Mouse (Mus musculus): Measurements from ENCODE around the gene Pik3cg. TPM values are rescaled to one million over a fixed set of nuclear protein-coding genes. Genes with fewer than 3 reads are reported as not detected.

Pik3cg gene
- polyA plus RNA-seq, 1 experiment = 2.2 TPM

- Histone ChIP-seq H3K4me1 (ENCODE audit: control insufficient read depth, insufficient read depth, low read length) (no peaks in the 10 kb centered on the region), H3K4me3 (ENCODE audit: insufficient read depth, low read length) (no peak overlapping the region), H3K27ac (ENCODE audit: insufficient read depth, low read length) (no peak overlapping the region)
- TF ChIP-seq POLR2A (IDR thresholded peaks at IDR 0.05; ENCODE audit: extremely low read depth, insufficient read depth, low read length) = no peak
- TF ChIP-seq CTCF (IDR thresholded peaks at IDR 0.05; ENCODE audit: extremely low read depth, insufficient read depth, low read length) = no peak
These were observed 22.9 kb upstream of the Pik3cg start for GRCm38 (mm10) chr12:32231398-32231797.

GRCm38 (mm10) chr12:32223629-32224028 lies 15.2 kb upstream of the Pik3cg start:
- TF ChIP-seq CTCF (IDR thresholded peaks at IDR 0.05; ENCODE audit: extremely low read depth, insufficient read depth, low read length) = no peak
- TF ChIP-seq POLR2A (IDR thresholded peaks at IDR 0.05; ENCODE audit: extremely low read depth, insufficient read depth, low read length) = no peak
- Histone ChIP-seq H3K27ac (ENCODE audit: insufficient read depth, low read length) (no peak overlapping the region), H3K4me1 (ENCODE audit: control insufficient read depth, insufficient read depth, low read length) (no peaks in the 10 kb centered on the region), H3K4me3 (ENCODE audit: insufficient read depth, low read length) (no peak overlapping the region)

- no peaks in the 10 kb centered on the region for H3K4me1 ChIP-seq (ENCODE audit: control insufficient read depth, insufficient read depth, low read length)
- no peak overlapping the region for H3K27ac ChIP-seq (ENCODE audit: insufficient read depth, low read length)
- no peak for TF ChIP-seq CTCF (IDR thresholded peaks at IDR 0.05; ENCODE audit: extremely low read depth, insufficient read depth, low read length)
- TF ChIP-seq POLR2A (IDR thresholded peaks at IDR 0.05; ENCODE audit: extremely low read depth, insufficient read depth, low read length) = no peak
- no peak overlapping the region for H3K4me3 ChIP-seq (ENCODE audit: insufficient read depth, low read length)
These were observed 14.4 kb upstream of the Pik3cg start for GRCm38 (mm10) chr12:32222758-32223385.

- Histone ChIP-seq H3K27ac (ENCODE audit: insufficient read depth, low read length) (no peak overlapping the region), H3K4me3 (ENCODE audit: insufficient read depth, low read length) (no peak overlapping the region), H3K4me1 (ENCODE audit: control insufficient read depth, insufficient read depth, low read length) (no peaks in the 10 kb centered on the region)
- TF ChIP-seq CTCF (IDR thresholded peaks at IDR 0.05; ENCODE audit: extremely low read depth, insufficient read depth, low read length) (no peak), POLR2A (IDR thresholded peaks at IDR 0.05; ENCODE audit: extremely low read depth, insufficient read depth, low read length) (no peak)
These were observed 11.9 kb upstream of the Pik3cg start for GRCm38 (mm10) chr12:32220387-32220786.

- TF ChIP-seq POLR2A (IDR thresholded peaks at IDR 0.05; ENCODE audit: extremely low read depth, insufficient read depth, low read length) = no peak
- TF ChIP-seq CTCF (IDR thresholded peaks at IDR 0.05; ENCODE audit: extremely low read depth, insufficient read depth, low read length) = no peak
- no peaks in the 10 kb centered on the region for H3K4me1 ChIP-seq (ENCODE audit: control insufficient read depth, insufficient read depth, low read length)
- H3K4me3 ChIP-seq (ENCODE audit: insufficient read depth, low read length) = no peak overlapping the region
- no peak overlapping the region for H3K27ac ChIP-seq (ENCODE audit: insufficient read depth, low read length)
These were observed 6.7 kb upstream of the Pik3cg start for GRCm38 (mm10) chr12:32215143-32215542.

- no peak for TF ChIP-seq POLR2A (IDR thresholded peaks at IDR 0.05; ENCODE audit: extremely low read depth, insufficient read depth, low read length)
- no peak for TF ChIP-seq CTCF (IDR thresholded peaks at IDR 0.05; ENCODE audit: extremely low read depth, insufficient read depth, low read length)
- H3K4me3 ChIP-seq (ENCODE audit: insufficient read depth, low read length) = no peak overlapping the region
These were observed 4.2 kb upstream of the Pik3cg start for GRCm38 (mm10) chr12:32212702-32213101.

GRCm38 (mm10) chr12:32212156-32212555 lies 3.7 kb upstream of the Pik3cg start:
- H3K4me1 ChIP-seq (ENCODE audit: control insufficient read depth, insufficient read depth, low read length) = peaks cover 1% of the 10 kb centered on the region; the same call in 1 of the 2 replicates
- TF ChIP-seq CTCF (IDR thresholded peaks at IDR 0.05; ENCODE audit: extremely low read depth, insufficient read depth, low read length) (no peak), POLR2A (IDR thresholded peaks at IDR 0.05; ENCODE audit: extremely low read depth, insufficient read depth, low read length) (no peak)
- no peak overlapping the region for H3K4me3 ChIP-seq (ENCODE audit: insufficient read depth, low read length)
- H3K27ac ChIP-seq (ENCODE audit: insufficient read depth, low read length) = no peak overlapping the region

More at GRCm38 (mm10) chr12:32212702-32213101, 4.2 kb upstream of the Pik3cg start:
- Histone ChIP-seq H3K4me1 (ENCODE audit: control insufficient read depth, insufficient read depth, low read length) (peaks cover 1% of the 10 kb centered on the region; the same call in 1 of the 2 replicates), H3K27ac (ENCODE audit: insufficient read depth, low read length) (no peak overlapping the region)

- Histone ChIP-seq H3K27ac (ENCODE audit: insufficient read depth, low read length) (no peak overlapping the region), H3K4me1 (ENCODE audit: control insufficient read depth, insufficient read depth, low read length) (peaks cover 1% of the 10 kb centered on the region; the same call in 1 of the 2 replicates), H3K4me3 (ENCODE audit: insufficient read depth, low read length) (no peak overlapping the region)
- no peak for TF ChIP-seq CTCF (IDR thresholded peaks at IDR 0.05; ENCODE audit: extremely low read depth, insufficient read depth, low read length)
These were observed 2.8 kb upstream of the Pik3cg start for GRCm38 (mm10) chr12:32211257-32211656.

GRCm38 (mm10) chr12:32208951-32209350 lies 492 bp upstream of the Pik3cg start:
- no peak for TF ChIP-seq POLR2A (IDR thresholded peaks at IDR 0.05; ENCODE audit: extremely low read depth, insufficient read depth, low read length)
- no peak for TF ChIP-seq CTCF (IDR thresholded peaks at IDR 0.05; ENCODE audit: extremely low read depth, insufficient read depth, low read length)
- H3K27ac ChIP-seq (ENCODE audit: insufficient read depth, low read length) = no peak overlapping the region

GRCm38 (mm10) chr12:32207141-32207540 lies 1.3 kb downstream of the Pik3cg start:
- H3K4me1 ChIP-seq (ENCODE audit: control insufficient read depth, insufficient read depth, low read length) = peaks cover 1% of the 10 kb centered on the region; the same call in 1 of the 2 replicates
- H3K27ac ChIP-seq (ENCODE audit: insufficient read depth, low read length) = no peak overlapping the region
- TF ChIP-seq CTCF (IDR thresholded peaks at IDR 0.05; ENCODE audit: extremely low read depth, insufficient read depth, low read length) (no peak), POLR2A (IDR thresholded peaks at IDR 0.05; ENCODE audit: extremely low read depth, insufficient read depth, low read length) (no peak)
- H3K4me3 ChIP-seq (ENCODE audit: insufficient read depth, low read length) = no peak overlapping the region

More at GRCm38 (mm10) chr12:32208951-32209350, 492 bp upstream of the Pik3cg start:
- Histone ChIP-seq H3K4me3 (ENCODE audit: insufficient read depth, low read length) (no peak overlapping the region), H3K4me1 (ENCODE audit: control insufficient read depth, insufficient read depth, low read length) (peaks cover 1% of the 10 kb centered on the region; the same call in 1 of the 2 replicates)
